Mouse (Mus musculus): ENCODE results near the gene Cpe.
A peak's percentile ranks its signal among the peaks of the same experiment; 100 is the strongest.

The Cpe gene

GRCm38 (mm10) chr8:64632169-64632568 lies 60.7 kb downstream of the Cpe start:
- DNase-seq (ENCODE audit: low spot score) = no peak

DNA sequence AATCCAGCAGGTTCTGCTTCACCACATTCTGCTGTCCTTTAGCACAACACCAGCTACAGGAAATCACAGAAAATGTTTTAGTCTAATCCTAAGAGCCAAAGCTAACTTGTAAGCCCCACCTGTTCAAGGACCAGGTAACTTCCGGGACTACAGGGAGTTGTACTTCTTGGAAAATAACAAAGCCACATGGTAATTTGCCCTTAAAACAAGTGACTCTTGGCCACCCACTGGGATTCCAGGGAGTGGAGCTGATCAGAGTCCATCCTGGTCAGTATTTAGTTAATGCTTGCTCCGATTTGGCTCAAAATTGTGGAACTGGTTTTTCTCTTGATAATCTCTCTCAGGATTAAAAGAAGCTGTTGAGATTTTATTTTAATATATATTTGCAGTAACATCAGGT lies 61.1 kb downstream of the Cpe start:
- DNase-seq (ENCODE audit: low spot score) = no peak

- DNase-seq (ENCODE audit: low spot score) = no peak
Observed at GRCm38 (mm10) chr8:64629034-64629760, 63.7 kb downstream of the Cpe start.

DNA sequence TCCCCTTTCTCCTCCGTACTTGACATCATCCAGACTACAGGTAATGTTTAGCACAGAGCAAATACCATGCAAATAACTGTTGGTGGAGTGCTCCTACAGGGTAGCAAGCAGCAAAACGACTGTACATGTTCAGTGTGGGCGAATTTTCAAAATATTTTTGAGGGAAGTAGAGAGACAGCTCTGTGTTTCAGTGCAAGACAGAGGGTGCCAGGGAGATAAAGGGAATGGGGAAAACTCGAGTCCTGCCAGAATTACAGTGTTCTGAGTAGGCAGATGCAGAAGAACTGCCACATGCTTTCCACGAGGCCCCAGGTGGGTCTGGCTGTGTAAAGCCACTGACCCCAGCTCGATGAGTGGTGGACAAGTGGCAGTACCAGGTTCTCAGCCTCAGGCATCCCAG lies 64.8 kb downstream of the Cpe start:
- no peak for DNase-seq (ENCODE audit: low spot score)

GRCm38 (mm10) chr8:64624603-64625037 lies 68.2 kb downstream of the Cpe start:
- no peak for DNase-seq (ENCODE audit: low spot score)

DNA sequence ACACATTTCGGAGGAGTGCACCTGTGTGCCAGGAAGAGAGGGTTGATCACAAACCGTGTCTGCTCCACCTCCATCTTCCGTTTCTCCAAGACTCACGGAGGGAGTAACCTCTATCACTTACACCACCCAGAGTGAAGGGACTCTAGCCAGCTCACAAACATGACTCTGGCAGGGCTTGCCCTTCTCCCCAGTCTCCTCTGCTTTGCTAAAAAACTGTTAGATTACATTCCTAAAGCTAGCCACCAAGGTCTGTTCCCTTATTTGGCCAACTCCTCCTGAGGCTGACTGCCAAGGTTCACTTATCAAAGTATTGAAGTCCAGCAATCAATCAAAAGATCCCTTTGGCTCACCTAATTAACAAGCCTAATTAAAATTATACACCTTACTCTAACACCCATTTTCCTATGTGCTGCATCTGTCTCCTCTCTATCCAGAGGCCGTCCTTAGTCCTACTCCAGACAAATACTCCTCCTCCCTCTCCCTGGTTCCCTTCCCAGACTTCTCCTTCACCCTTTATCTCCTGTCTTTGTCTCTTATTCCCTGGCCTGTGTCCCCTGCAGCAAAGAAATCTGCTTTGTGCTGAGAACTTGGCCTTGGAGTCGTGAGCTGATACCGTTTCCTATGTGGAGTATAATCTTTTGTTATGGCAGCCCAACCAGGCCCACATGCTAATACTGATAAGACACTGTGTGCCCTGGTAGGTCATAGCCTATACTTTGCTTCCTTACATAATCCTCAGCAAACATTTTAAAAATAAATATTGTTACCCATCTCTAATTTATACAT lies 72.3 kb downstream of the Cpe start:
- DNase-seq (ENCODE audit: low spot score) = no peak

GRCm38 (mm10) chr8:64619661-64620060 lies 73.2 kb downstream of the Cpe start:
- no peak for DNase-seq (ENCODE audit: low spot score)

GRCm38 (mm10) chr8:64618618-64619017 lies 74.2 kb downstream of the Cpe start:
- peak; percentile 46 for DNase-seq (ENCODE audit: low spot score)

DNA sequence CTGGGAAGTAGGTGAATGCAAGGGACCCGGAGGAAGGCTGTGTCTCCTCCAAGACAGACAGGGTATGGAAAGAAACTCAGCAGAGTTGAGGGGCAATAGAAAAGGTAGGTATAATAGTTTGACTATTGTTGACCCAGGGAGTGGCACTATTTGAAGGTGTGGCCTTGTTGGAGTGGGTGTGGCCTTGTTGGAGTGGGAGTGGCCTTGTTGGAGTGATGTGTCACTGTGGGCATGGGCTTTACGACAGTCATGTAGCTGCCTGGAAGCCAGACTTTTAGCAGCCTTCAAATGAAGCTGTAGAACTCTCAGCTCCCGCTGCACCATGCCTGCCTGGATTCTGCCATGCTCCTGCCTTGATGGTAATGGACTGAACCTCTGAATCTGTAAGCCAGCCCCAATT lies 76.3 kb downstream of the Cpe start:
- DNase-seq (ENCODE audit: low spot score) = no peak

DNA sequence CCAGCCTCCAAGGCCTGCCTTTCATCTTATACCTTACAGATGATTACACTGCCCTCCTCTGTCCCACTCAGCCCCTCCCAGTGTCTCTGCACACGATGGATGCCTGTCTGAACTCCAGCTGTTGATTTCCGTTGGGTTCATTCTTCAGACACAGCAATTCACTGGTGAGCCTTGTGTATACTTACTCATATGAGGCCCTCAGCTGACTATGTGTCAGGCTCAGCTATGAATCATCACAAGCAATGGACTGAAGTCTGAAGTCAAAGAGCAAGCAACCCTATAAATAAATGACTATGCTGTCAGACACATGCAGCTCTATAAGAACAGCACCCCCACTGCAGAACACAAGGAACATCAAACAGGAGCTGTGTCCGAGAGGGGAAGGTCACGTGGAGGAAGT lies 77.4 kb downstream of the Cpe start:
- DNase-seq (ENCODE audit: low spot score) = no peak

- no peak for DNase-seq (ENCODE audit: low spot score)
Observed at GRCm38 (mm10) chr8:64613663-64614062, 79.2 kb downstream of the Cpe start.

- no peak for DNase-seq (ENCODE audit: low spot score)
Observed at GRCm38 (mm10) chr8:64611210-64611974, 81.5 kb downstream of the Cpe start.

- no peak for DNase-seq (ENCODE audit: low spot score)
Observed at GRCm38 (mm10) chr8:64608931-64609330, 83.9 kb downstream of the Cpe start.

DNA sequence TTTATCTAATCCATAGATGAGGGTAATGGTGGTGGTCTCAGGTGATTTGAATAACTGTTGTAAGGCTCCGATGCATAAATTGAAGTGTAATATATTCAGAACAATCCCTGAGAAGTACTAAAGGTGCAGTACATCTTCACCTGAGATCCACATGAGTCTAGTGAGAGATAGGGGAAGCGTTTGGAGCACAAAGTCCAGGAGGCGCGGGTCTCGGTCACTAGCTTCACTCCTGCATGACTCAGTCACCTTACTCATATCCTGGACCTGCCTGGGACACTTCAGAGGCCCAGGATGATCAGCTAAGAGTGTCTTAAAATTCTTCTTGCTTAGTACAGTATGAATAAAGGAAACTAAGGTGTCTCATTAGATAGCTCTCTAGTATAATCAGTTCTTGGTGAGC lies 86.8 kb downstream of the Cpe start:
- no peak for DNase-seq (ENCODE audit: low spot score)

- DNase-seq (ENCODE audit: low spot score) = no peak
Observed at GRCm38 (mm10) chr8:64598206-64598605, 94.6 kb downstream of the Cpe start.

DNA sequence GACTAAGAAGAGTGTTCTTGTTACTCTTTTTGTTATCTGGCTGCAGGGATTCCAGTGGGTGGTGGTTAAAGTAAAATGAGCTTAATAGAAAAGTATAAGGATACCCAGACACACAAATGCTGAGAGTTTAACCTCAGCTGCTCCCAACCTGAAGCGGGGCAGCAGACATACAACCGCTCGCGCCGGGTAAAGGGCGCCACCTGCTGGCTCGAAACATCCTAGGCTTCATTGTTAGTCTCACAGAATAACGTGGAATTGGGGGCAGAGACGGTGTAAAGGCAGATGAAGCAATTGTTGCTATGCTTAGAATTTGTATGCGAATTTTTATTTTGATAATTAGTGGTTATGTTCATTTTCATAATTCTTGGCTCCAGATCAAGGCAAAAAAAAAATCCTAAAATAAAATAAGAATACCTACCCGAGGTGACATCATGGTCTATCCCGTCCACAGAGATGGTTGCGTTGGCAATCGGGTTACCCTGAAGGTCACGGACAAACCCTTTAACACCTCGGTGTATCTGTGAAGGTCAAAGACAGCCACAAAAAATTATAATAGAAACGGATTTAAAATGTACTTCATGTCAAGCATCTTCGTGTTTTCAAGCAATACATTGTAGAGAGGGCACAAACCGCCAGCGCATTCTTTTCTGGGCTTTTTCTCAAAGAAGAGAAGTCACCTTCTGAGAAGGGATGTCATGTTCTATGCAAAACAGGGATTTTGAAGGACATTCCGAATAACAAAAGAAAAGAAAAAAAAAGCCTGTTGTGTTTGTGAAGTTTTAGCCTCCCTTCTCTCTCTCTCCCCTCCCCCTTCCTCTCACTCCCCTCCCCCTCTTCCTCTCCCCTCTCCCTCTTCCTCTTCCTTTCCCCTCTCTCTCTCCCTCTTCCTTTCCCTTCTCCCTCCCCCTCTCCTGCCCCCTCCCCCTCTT lies 95.5 kb downstream of the Cpe start:
- peak; percentile 12 for DNase-seq (ENCODE audit: low spot score)

- DNase-seq (ENCODE audit: low spot score) = no peak
Observed at GRCm38 (mm10) chr8:64596396-64596795, 96.5 kb downstream of the Cpe start.

- no peak for DNase-seq (ENCODE audit: low spot score)
Observed at GRCm38 (mm10) chr8:64590456-64590855, 102.4 kb downstream of the Cpe start.

DNA sequence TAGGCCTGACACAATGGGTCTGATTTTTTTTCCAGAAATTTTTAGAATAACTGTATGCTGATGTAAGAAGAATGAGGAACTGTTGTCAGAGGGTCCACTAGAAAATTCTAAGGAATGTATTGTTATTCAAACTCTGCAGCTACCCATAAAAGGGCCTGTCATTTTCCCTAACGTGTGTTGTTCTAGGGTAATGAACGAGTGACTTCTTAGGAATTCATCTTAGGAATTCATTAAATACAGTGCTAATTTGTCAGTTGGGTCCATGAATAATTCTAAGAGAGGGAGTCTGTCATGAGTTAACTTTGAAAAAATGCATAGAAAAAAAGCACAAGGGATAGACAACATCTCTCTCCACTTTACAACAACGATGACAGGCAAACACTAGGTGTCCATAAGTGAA lies 110.0 kb downstream of the Cpe start:
- DNase-seq (ENCODE audit: low spot score) = no peak

DNA sequence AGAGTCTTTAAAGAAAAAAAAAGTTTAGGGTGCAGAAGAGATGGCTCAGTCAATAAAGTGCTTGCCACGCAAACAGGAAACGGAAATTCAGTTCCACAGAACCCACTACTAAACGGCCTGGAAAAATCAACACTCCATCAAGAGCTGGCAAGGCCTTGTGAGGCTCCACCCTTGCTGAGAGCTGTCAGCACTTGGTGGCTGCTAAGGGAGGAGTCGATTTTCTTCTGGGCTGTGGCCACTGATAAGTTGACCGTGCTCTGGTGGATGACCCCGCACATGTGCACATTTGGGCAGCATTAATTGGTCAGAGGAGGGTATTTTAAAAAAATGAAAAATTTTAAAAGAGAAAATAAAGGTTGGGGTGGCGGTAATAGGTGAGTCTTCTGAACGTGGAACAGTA lies 114.6 kb downstream of the Cpe start:
- no peak for DNase-seq (ENCODE audit: low spot score)

- DNase-seq (ENCODE audit: low spot score) = no peak
Observed at GRCm38 (mm10) chr8:64575001-64575400, 117.9 kb downstream of the Cpe start.

Measured in T-cell, adult 2 months (primary cell).